Mouse (Mus musculus): ENCODE data around the gene Cradd.

DNA sequence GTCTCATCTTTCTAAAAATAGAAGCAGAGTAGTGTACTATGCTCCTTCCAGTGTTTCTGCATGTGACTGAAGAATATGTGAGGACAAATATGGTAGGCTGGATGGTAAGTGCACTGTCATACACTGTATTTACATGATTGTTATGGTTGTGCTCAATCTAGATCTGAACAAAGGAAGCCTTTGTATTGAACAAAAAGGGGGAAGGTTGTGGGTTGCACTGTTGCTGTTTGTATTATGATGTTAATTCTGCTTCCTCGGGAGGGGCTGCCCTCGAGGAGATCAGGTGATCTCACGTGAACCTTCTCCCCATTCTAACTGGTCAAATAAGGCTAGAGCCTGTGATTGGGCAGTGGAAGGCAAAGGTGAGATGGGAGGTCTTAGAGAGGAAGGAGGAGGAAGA is 103.4 kb downstream of the Cradd start:
- TF ChIP-seq POLR2AphosphoS2 (IDR thresholded peaks at IDR 0.05; ENCODE audit: insufficient read length, low read depth) (no peak), MAX (IDR thresholded peaks at IDR 0.05; ENCODE audit: low read depth) (no peak), POLR2A (IDR thresholded peaks at IDR 0.05; ENCODE audit: insufficient read length, low read depth) (no peak), USF1 (IDR thresholded peaks at IDR 0.05; ENCODE audit: low read depth) (no peak), REST (IDR thresholded peaks at IDR 0.05; ENCODE audit: insufficient read depth, insufficient read length) (no peak), E2F4 (IDR thresholded peaks at IDR 0.05; ENCODE audit: insufficient read depth) (no peak), TCF12 (IDR thresholded peaks at IDR 0.05; ENCODE audit: insufficient read depth, poor library complexity, severe bottlenecking) (no peak)
